Mouse (Mus musculus) olfactory bulb, adult 2 months (tissue): ENCODE measurements at regions not wholly inside any gene's neighbourhood (a gene's known extent, or its start where the extent isn't known, plus 50 kb on each side); places are given as distances from the start of the nearest gene placed in this dataset.
A peak's percentile ranks its signal among the peaks of the same experiment; 100 is the strongest.

Source experiments
- H3K27ac ChIP-seq: fragments of 200-500 bp; 2 replicates; pipeline ENCODE4 v1.5.1; 2012; ENCODE audit warnings: low read depth, low read length; ENCODE audit not compliant: insufficient read depth
- H3K4me1 ChIP-seq: fragments of 200-500 bp; 2 replicates; pipeline ENCODE4 v1.6.1; 2012; ENCODE audit warnings: low read length; ENCODE audit not compliant: control insufficient read depth, insufficient read depth
- H3K4me3 ChIP-seq: fragments of 200-500 bp; 2 replicates; pipeline ENCODE4 v1.5.1; 2012; ENCODE audit warnings: mild to moderate bottlenecking, low read depth, low read length, moderate library complexity; ENCODE audit not compliant: insufficient read depth
- CTCF ChIP-seq: fragments of 200-500 bp; IDR thresholded peaks from 2 replicates; pipeline ENCODE4 v1.5.1; 2012; ENCODE audit warnings: low read depth, mild to moderate bottlenecking, low read length, moderate library complexity; ENCODE audit not compliant: insufficient read depth
- POLR2A ChIP-seq: fragments of 200-500 bp; IDR thresholded peaks from 2 replicates; pipeline ENCODE4 v1.6.1; 2012; ENCODE audit warnings: mild to moderate bottlenecking, low read depth, low read length, moderate library complexity; ENCODE audit not compliant: insufficient read depth
- whole genome bisulfite sequencing: fragments of 180-500 bp; shearing (Covaris S2); methylation state at CpG from one replicate; pipeline ENCODE4 v1.1.7; 2018; 5-methylcytosine and 5-hydroxymethylcytosine counted together

DNA sequence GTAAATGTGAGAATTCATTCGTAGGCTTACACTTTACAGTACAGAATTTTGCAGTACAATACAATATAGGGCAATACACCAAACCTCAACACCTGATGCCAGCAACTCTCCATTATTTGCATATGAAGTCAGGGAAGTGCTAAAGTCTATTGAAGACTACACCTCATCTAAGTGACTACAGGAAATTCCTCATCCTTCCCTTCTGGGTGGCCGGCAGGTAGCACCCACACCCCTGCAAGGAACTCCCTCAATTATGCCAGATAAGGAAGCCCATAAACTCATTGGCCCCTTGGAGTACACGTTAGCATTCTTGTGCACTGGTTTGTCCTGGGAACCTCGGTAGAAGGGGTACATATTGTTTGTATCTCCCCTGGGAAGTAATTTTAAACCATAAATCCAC is 89.7 kb upstream of the Barx2 start:
- 90% methylated on average over 4 of the region's 4 CpGs for WGBS
- no peak overlapping the region for H3K4me3 ChIP-seq
- H3K27ac ChIP-seq, result no peak overlapping the region
- no peak for TF ChIP-seq POLR2A
- TF ChIP-seq CTCF, result no peak
- peaks cover under 1% of the 10 kb centered on the region; the same call in 1 of the 2 replicates for H3K4me1 ChIP-seq

DNA sequence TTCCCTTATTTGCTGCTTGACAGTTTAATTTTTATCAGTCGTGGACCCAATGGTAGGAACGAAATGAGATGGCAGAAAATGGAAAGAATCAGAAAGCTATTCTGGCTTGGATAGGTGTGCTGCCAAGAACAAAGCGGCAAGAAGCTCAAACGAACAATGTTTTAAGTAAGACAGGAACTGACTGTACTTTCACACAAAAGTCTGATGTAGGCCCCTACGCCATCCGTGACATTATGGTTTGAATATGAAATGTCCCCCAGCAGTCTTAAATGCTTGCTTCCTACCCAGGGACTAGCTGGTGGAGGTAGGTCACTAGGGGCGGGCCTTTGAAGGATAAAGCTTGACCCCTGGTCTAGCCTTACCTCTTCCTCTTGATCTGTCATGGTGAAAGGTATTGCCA is 90.5 kb upstream of the Barx2 start:
- TF ChIP-seq CTCF (no peak), POLR2A (no peak)
- Histone ChIP-seq H3K4me1 (no peaks in the 10 kb centered on the region), H3K4me3 (no peak overlapping the region), H3K27ac (no peak overlapping the region)
- WGBS, result 97% methylated on average over 7 of the region's 7 CpGs

GRCm38 (mm10) chr9:32005348-32005747 is 92.1 kb upstream of the Barx2 start:
- Histone ChIP-seq H3K4me1 (no peaks in the 10 kb centered on the region), H3K27ac (no peak overlapping the region), H3K4me3 (no peak overlapping the region)
- WGBS, result 79% methylated on average over 9 of the region's 9 CpGs
- TF ChIP-seq POLR2A (no peak), CTCF (no peak)

- 54% methylated on average over 4 of the region's 4 CpGs for WGBS
- H3K4me3 ChIP-seq, result no peak overlapping the region
- H3K4me1 ChIP-seq, result no peaks in the 10 kb centered on the region
- no peak overlapping the region for H3K27ac ChIP-seq
- no peak for TF ChIP-seq POLR2A
- TF ChIP-seq CTCF, result no peak
Observed at GRCm38 (mm10) chr9:32006350-32006749, 93.1 kb upstream of the Barx2 start.

- no peak overlapping the region for H3K4me3 ChIP-seq
- TF ChIP-seq CTCF (no peak), POLR2A (no peak)
- WGBS, result 65% methylated on average over 11 of the region's 11 CpGs
- H3K4me1 ChIP-seq, result 0 out of 2 replicates have a peak, but pooled peaks cover under 1% of the 10 kb centered on the region
- no peak overlapping the region for H3K27ac ChIP-seq
Observed at GRCm38 (mm10) chr9:32010953-32011770, 97.9 kb upstream of the Barx2 start.

GRCm38 (mm10) chr9:32016286-32016685 is 99.7 kb upstream of the Arhgap32 start:
- Histone ChIP-seq H3K4me3 (no peak overlapping the region), H3K27ac (0 out of 2 replicates have a peak overlapping the region, but pooled peaks have one; percentile 7), H3K4me1 (peaks cover 5% of the 10 kb centered on the region; the same call in 1 of the 2 replicates)
- TF ChIP-seq CTCF, result no peak
- no peak for TF ChIP-seq POLR2A
- 57% methylated on average over 4 of the region's 4 CpGs for WGBS

DNA sequence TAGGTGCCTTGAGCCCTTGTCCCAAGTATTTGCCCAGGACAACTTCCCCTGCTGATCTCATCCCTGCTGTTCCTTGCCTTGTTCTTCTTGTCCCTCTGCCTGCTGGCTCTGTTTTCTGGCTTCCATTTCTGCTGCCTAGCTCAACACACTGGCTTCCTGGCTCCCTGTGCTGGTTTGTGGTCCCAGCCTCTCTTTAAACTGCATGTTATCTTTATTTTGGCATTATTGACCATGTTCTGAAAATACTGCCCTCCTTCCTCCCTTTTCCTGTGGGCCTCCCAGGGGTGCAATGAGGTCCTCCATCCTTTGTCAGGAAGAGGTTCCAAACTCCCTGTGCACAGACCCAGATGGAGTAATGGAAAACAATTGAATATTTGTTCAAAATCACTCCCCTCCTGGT is 97.9 kb upstream of the Arhgap32 start:
- peak overlapping the region; percentile 44; the same call in 1 of the 2 replicates for H3K27ac ChIP-seq
- peaks cover 5% of the 10 kb centered on the region; the same call in 1 of the 2 replicates for H3K4me1 ChIP-seq
- no peak for TF ChIP-seq POLR2A
- TF ChIP-seq CTCF, result no peak
- no peak overlapping the region for H3K4me3 ChIP-seq

GRCm38 (mm10) chr9:32019786-32020185 is 96.2 kb upstream of the Arhgap32 start:
- H3K27ac ChIP-seq, result no peak overlapping the region
- 83% methylated on average over 5 of the region's 5 CpGs for WGBS
- TF ChIP-seq POLR2A, result no peak
- no peak for TF ChIP-seq CTCF
- H3K4me3 ChIP-seq, result no peak overlapping the region
- peaks cover 5% of the 10 kb centered on the region; the same call in 1 of the 2 replicates for H3K4me1 ChIP-seq

GRCm38 (mm10) chr9:32020942-32021731 is 94.8 kb upstream of the Arhgap32 start:
- TF ChIP-seq CTCF, result no peak
- TF ChIP-seq POLR2A, result no peak
- Histone ChIP-seq H3K4me1 (peaks cover 5% of the 10 kb centered on the region; the same call in 1 of the 2 replicates), H3K4me3 (no peak overlapping the region), H3K27ac (no peak overlapping the region)
- 59% methylated on average over 13 of the region's 13 CpGs for WGBS
